Mouse (Mus musculus): ENCODE data around the gene Rp2. TPM values are rescaled to one million over a fixed set of nuclear protein-coding genes. Genes with fewer than 3 reads are reported as not detected.
"Not testable (repeated sequence)": the region's sequence is repeated elsewhere in the genome, so short reads cannot be mapped to it uniquely, and the experiment has no call there.

The Rp2 gene
- total and polyA plus RNA-seq, 3 experiments = 5.0 to 23.1 (median 22.0) TPM

DNA sequence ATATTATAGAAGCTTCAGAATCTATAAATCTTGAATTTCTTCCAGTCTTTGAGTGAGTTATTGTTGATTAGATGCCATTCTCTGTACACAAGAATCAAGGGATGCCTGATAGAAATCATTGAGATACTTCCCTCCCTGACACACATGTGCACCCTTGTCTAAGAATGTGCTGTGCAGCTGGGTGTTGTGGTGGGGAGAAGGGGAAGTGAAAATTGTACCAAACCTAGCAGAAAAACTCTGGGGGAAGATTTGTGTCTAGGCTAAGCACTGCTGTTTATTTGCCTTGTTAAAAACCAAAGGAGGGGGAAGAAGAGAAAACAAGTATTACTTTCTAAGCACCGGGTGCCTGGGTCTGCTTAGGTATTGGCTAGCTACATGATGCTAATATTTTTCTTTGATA is 9.0 kb upstream of the Rp2 start:
- Histone ChIP-seq H3K4me3 (ENCODE audit: low read depth, low read length) (no peak overlapping the region), H3K9me3 (replicated peaks) (no peaks in the 10 kb centered on the region), H3K4me1 (ENCODE audit: insufficient read depth, low read depth, low read length) (no peaks in the 10 kb centered on the region), H3K27me3 (ENCODE audit: insufficient read depth, low read length) (no peaks in the 10 kb centered on the region; the same call in 1 of the 2 replicates), H3K36me3 (replicated peaks) (no peaks in the 10 kb centered on the region)
- no peak for DNase-seq (ENCODE audit: low spot score)
- no peak for ATAC-seq (ENCODE audit: extremely low read depth, insufficient number of reproducible peaks, low FRiP score, poor library complexity, severe bottlenecking)
- TF ChIP-seq TAL1 (conservative IDR thresholded peaks at IDR 0.05; ENCODE audit: low read depth, low read length) = no peak
- no peak for TF ChIP-seq POLR2AphosphoS5 (IDR thresholded peaks at IDR 0.05; ENCODE audit: insufficient replicate concordance, low read depth, low read length)
- no peak for TF ChIP-seq GATA1 (IDR thresholded peaks at IDR 0.05; ENCODE audit: borderline replicate concordance, low read length)
- no peak for TF ChIP-seq CTCF (IDR thresholded peaks at IDR 0.05; ENCODE audit: low read depth, low read length)
- TF ChIP-seq GATA2 (IDR thresholded peaks at IDR 0.05; ENCODE audit: borderline replicate concordance, low read depth, low read length) = no peak

DNA sequence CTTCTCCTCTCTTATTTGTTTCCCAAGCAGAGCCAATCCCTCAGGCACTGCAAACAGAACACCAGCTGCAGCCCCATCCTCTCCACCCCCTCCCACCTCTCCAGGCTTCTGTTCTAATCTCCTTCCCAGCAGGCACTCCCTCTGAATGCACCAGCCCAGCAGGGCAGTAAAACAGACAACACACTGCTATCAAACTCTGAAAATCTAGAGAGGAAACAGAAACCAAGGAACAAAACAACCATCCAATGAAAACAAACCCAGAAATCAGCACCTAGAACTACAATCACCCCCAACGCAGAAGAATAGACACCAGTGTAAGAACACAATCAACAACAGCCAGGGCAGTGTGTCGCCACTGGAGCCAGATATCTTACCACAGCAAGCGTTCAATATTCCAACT is 8.0 kb upstream of the Rp2 start:
- Histone ChIP-seq H3K36me3 (replicated peaks) (no peaks in the 10 kb centered on the region), H3K4me3 (ENCODE audit: low read depth, low read length) (no peak overlapping the region), H3K27me3 (ENCODE audit: insufficient read depth, low read length) (no peaks in the 10 kb centered on the region; the same call in 1 of the 2 replicates), H3K9me3 (replicated peaks) (no peaks in the 10 kb centered on the region), H3K4me1 (ENCODE audit: insufficient read depth, low read depth, low read length) (no peaks in the 10 kb centered on the region)
- ATAC-seq (ENCODE audit: extremely low read depth, insufficient number of reproducible peaks, low FRiP score, poor library complexity, severe bottlenecking) (no peak), DNase-seq (ENCODE audit: low spot score) (no peak)
- TF ChIP-seq GATA1 (IDR thresholded peaks at IDR 0.05; ENCODE audit: borderline replicate concordance, low read length) = no peak
- TF ChIP-seq CTCF (IDR thresholded peaks at IDR 0.05; ENCODE audit: low read depth, low read length) = no peak
- TF ChIP-seq POLR2AphosphoS5 (IDR thresholded peaks at IDR 0.05; ENCODE audit: insufficient replicate concordance, low read depth, low read length) = no peak
- TF ChIP-seq TAL1 (conservative IDR thresholded peaks at IDR 0.05; ENCODE audit: low read depth, low read length) = no peak
- TF ChIP-seq GATA2 (IDR thresholded peaks at IDR 0.05; ENCODE audit: borderline replicate concordance, low read depth, low read length) = no peak

GRCm38 (mm10) chrX:20366036-20366435 is 1.8 kb downstream of the Rp2 start:
- peaks cover 2% of the 10 kb centered on the region; the same call in 1 of the 2 replicates for H3K4me1 ChIP-seq (ENCODE audit: insufficient read depth, low read depth, low read length)
- no peak for DNase-seq (ENCODE audit: low spot score)
- H3K9me3 ChIP-seq (replicated peaks) = no peaks in the 10 kb centered on the region
- TF ChIP-seq POLR2AphosphoS5 (IDR thresholded peaks at IDR 0.05; ENCODE audit: insufficient replicate concordance, low read depth, low read length) (no peak), CTCF (IDR thresholded peaks at IDR 0.05; ENCODE audit: low read depth, low read length) (no peak), GATA1 (IDR thresholded peaks at IDR 0.05; ENCODE audit: borderline replicate concordance, low read length) (no peak), TAL1 (conservative IDR thresholded peaks at IDR 0.05; ENCODE audit: low read depth, low read length) (no peak)
- ATAC-seq (ENCODE audit: extremely low read depth, insufficient number of reproducible peaks, low FRiP score, poor library complexity, severe bottlenecking) = no peak
- no peaks in the 10 kb centered on the region for H3K36me3 ChIP-seq (replicated peaks)
- no peaks in the 10 kb centered on the region for H3K27me3 ChIP-seq (ENCODE audit: insufficient read depth, low read length)
- H3K4me3 ChIP-seq (ENCODE audit: low read depth, low read length) = no peak overlapping the region

- H3K4me1 ChIP-seq (ENCODE audit: insufficient read depth, low read depth, low read length) = no peaks in the 10 kb centered on the region
- peaks cover 7% of the 10 kb centered on the region for H3K36me3 ChIP-seq (replicated peaks)
- H3K4me3 ChIP-seq (ENCODE audit: low read depth, low read length) = no peak overlapping the region
- no peaks in the 10 kb centered on the region for H3K27me3 ChIP-seq (ENCODE audit: insufficient read depth, low read length)
- no peak for DNase-seq (ENCODE audit: low spot score)
- ATAC-seq (ENCODE audit: extremely low read depth, insufficient number of reproducible peaks, low FRiP score, poor library complexity, severe bottlenecking) = no peak
- H3K9me3 ChIP-seq (replicated peaks) = no peaks in the 10 kb centered on the region
- TF ChIP-seq CTCF (IDR thresholded peaks at IDR 0.05; ENCODE audit: low read depth, low read length) (no peak), GATA1 (IDR thresholded peaks at IDR 0.05; ENCODE audit: borderline replicate concordance, low read length) (no peak)
Measured at GRCm38 (mm10) chrX:20379347-20380014, 15.2 kb downstream of the Rp2 start.

DNA sequence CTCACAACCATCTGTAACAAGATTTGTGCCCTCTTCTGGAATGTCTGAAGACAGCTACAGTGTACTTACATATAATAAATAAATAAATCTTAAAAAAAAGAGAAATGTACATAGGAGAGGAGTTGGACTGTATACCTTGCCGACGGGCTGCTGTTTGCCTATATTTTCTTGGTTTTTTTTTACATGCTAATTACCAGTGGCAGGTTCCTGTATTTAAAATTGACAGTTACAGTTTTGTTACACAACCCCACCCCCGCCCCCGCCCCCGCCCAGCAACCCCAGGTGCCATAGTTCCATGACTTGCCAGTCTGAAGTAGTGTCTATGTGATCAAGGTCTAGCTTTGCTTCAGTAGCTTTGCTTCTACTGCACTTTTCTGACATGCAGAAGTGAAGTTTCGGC is 18.0 kb downstream of the Rp2 start:
- Histone ChIP-seq H3K9me3 (replicated peaks) (no peaks in the 10 kb centered on the region), H3K36me3 (replicated peaks) (peaks cover 7% of the 10 kb centered on the region), H3K4me3 (ENCODE audit: low read depth, low read length) (no peak overlapping the region), H3K27me3 (ENCODE audit: insufficient read depth, low read length) (no peaks in the 10 kb centered on the region), H3K4me1 (ENCODE audit: insufficient read depth, low read depth, low read length) (no peaks in the 10 kb centered on the region)
- DNase-seq (ENCODE audit: low spot score) (no peak), ATAC-seq (ENCODE audit: extremely low read depth, insufficient number of reproducible peaks, low FRiP score, poor library complexity, severe bottlenecking) (no peak)
- TF ChIP-seq GATA1 (IDR thresholded peaks at IDR 0.05; ENCODE audit: borderline replicate concordance, low read length) (no peak), POLR2AphosphoS5 (IDR thresholded peaks at IDR 0.05; ENCODE audit: insufficient replicate concordance, low read depth, low read length) (no peak), CTCF (IDR thresholded peaks at IDR 0.05; ENCODE audit: low read depth, low read length) (no peak), GATA2 (IDR thresholded peaks at IDR 0.05; ENCODE audit: borderline replicate concordance, low read depth, low read length) (no peak), TAL1 (conservative IDR thresholded peaks at IDR 0.05; ENCODE audit: low read depth, low read length) (no peak)

DNA sequence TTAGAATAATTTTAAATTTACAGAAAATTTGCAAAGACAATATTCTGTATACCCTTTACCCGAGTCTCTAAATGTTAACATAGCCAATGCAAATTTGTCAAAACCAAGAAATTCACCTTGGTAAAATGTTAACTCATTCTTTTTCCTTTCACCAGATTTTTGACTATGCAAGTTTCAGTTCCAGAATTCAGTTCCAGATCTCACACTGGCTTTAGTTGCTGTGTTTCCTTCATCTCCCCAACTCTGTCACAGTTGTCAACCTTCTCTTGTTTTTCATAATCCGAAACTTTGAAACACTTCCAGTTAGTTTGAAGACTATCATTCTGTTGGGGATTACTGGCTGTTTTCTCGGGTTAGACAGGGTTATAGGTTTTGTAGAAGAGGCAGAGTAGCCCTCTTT is 22.7 kb downstream of the Rp2 start:
- DNase-seq (ENCODE audit: low spot score) (no peak), ATAC-seq (ENCODE audit: extremely low read depth, insufficient number of reproducible peaks, low FRiP score, poor library complexity, severe bottlenecking) (no peak)
- Histone ChIP-seq H3K36me3 (replicated peaks) (peaks cover 10% of the 10 kb centered on the region), H3K27me3 (ENCODE audit: insufficient read depth, low read length) (no peaks in the 10 kb centered on the region), H3K4me1 (ENCODE audit: insufficient read depth, low read depth, low read length) (no peaks in the 10 kb centered on the region), H3K9me3 (replicated peaks) (no peaks in the 10 kb centered on the region), H3K4me3 (ENCODE audit: low read depth, low read length) (no peak overlapping the region)
- TF ChIP-seq TAL1 (conservative IDR thresholded peaks at IDR 0.05; ENCODE audit: low read depth, low read length) = no peak
- TF ChIP-seq CTCF (IDR thresholded peaks at IDR 0.05; ENCODE audit: low read depth, low read length) = no peak
- no peak for TF ChIP-seq GATA1 (IDR thresholded peaks at IDR 0.05; ENCODE audit: borderline replicate concordance, low read length)
- TF ChIP-seq GATA2 (IDR thresholded peaks at IDR 0.05; ENCODE audit: borderline replicate concordance, low read depth, low read length) = no peak
- no peak for TF ChIP-seq POLR2AphosphoS5 (IDR thresholded peaks at IDR 0.05; ENCODE audit: insufficient replicate concordance, low read depth, low read length)

- not testable (repeated sequence) for H3K4me3 ChIP-seq (ENCODE audit: low read depth, low read length); DNase-seq (ENCODE audit: low spot score); H3K9me3 ChIP-seq (replicated peaks); H3K27me3 ChIP-seq (ENCODE audit: insufficient read depth, low read length); H3K4me1 ChIP-seq (ENCODE audit: insufficient read depth, low read depth, low read length); H3K36me3 ChIP-seq (replicated peaks); ATAC-seq (ENCODE audit: extremely low read depth, insufficient number of reproducible peaks, low FRiP score, poor library complexity, severe bottlenecking)
Measured at GRCm38 (mm10) chrX:20391964-20392363, 27.7 kb downstream of the Rp2 start.

Measured in G1E (cell line).